Mouse (Mus musculus): ENCODE data around the gene Tada2b. TPM values are rescaled to one million over a fixed set of nuclear protein-coding genes. Genes with fewer than 3 reads are reported as not detected.

Gene Tada2b
- total RNA-seq, 1 experiment: 6.9 TPM

DNA sequence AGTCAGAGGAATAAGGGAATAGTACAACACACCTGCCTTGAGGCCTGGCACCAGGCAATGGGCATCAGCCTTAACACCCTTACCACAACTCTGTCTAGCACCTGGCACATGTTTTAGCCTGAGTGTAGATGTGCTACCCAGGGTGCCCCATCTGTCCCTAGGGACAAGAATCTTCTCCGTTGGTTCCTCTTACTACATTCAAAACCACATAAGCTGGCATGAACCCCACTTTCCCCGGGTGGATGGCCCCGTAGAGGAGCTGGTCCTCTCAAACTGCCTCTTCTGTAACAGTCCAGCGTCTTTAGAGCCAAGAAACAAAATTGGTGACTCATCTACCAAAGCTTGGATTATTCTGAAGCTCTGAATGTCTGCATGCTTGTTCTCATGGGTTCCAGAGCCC, 3.7 kb downstream of the Tada2b start:
- Histone ChIP-seq H3K36me3 (ENCODE audit: control insufficient read depth, insufficient read depth, low read length, poor library complexity, severe bottlenecking) (no peaks in the 10 kb centered on the region; the same call in 1 of the 2 replicates), H3K9me3 (ENCODE audit: control insufficient read depth, insufficient read depth, low read depth, low read length) (no peaks in the 10 kb centered on the region), H3K9ac (ENCODE audit: insufficient read depth, low read depth, low read length, poor library complexity, severe bottlenecking) (no peak overlapping the region), H3K27ac (ENCODE audit: insufficient read depth, low read depth, low read length, poor library complexity, severe bottlenecking) (no peak overlapping the region), H3K4me1 (ENCODE audit: control insufficient read depth in 2 of 2, insufficient read depth in 2 of 2, low read length in 2 of 2, poor library complexity in 1 of 2) (peaks cover 0 to 8% of the 10 kb centered on the region in 2 experiments; a peak in 1 of 4 replicates), H3K4me3 (ENCODE audit: insufficient read depth in 1 of 2, low read depth in 1 of 2, low read length in 2 of 2, poor library complexity in 1 of 2, severe bottlenecking in 1 of 2) (no peak overlapping the region)
- TF ChIP-seq HCFC1 (IDR thresholded peaks at IDR 0.05; ENCODE audit: borderline replicate concordance, insufficient read depth, low read length) (no peak), MAFK (IDR thresholded peaks at IDR 0.05; ENCODE audit: insufficient read depth, low read depth, low read length) (no peak), ZNF384 (IDR thresholded peaks at IDR 0.05; ENCODE audit: low read depth, low read length) (no peak), ZC3H11A (IDR thresholded peaks at IDR 0.05; ENCODE audit: borderline replicate concordance, low read depth, low read length) (no peak), CHD2 (IDR thresholded peaks at IDR 0.05; ENCODE audit: low read depth, low read length) (no peak)
- DNase-seq (ENCODE audit: low read depth, low spot score): no peak
- in situ Hi-C loops (cut with MboI; ENCODE audit: low sequenced_read_pairs in 2 of 2, unreplicated experiment in 2 of 2): no loop called here

DNA sequence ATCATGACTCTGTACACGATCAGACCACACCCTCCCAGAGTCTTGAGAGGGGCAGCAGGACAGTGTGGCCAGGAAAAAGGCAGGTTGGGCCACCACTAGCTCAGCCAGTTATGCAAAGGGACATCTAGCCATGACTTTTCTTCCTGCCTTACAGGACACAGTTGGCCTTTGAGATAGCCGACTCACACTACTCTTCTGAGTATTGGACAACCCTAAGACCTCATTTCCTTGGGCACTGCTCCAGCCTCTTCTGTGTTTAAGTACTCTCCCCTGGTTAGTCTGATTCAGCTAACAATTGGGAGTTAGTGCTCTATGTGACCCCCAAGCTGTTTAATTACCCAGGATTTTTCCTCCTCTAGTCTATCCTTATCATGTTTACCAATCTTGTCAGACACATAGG, 4.3 kb downstream of the Tada2b start:
- in situ Hi-C loops (cut with MboI; ENCODE audit: low sequenced_read_pairs in 2 of 2, unreplicated experiment in 2 of 2): no loop called here
- Histone ChIP-seq H3K27ac (ENCODE audit: insufficient read depth, low read depth, low read length, poor library complexity, severe bottlenecking) (no peak overlapping the region), H3K36me3 (ENCODE audit: control insufficient read depth, insufficient read depth, low read length, poor library complexity, severe bottlenecking) (no peaks in the 10 kb centered on the region; the same call in 1 of the 2 replicates), H3K4me1 (ENCODE audit: control insufficient read depth in 2 of 2, insufficient read depth in 2 of 2, low read length in 2 of 2, poor library complexity in 1 of 2) (peaks cover 0 to 3% of the 10 kb centered on the region in 2 experiments; a peak in 1 of 4 replicates), H3K4me3 (ENCODE audit: insufficient read depth in 1 of 2, low read depth in 1 of 2, low read length in 2 of 2, poor library complexity in 1 of 2, severe bottlenecking in 1 of 2) (no peak overlapping the region), H3K9ac (ENCODE audit: insufficient read depth, low read depth, low read length, poor library complexity, severe bottlenecking) (no peak overlapping the region), H3K9me3 (ENCODE audit: control insufficient read depth, insufficient read depth, low read depth, low read length) (no peaks in the 10 kb centered on the region)
- no peak for DNase-seq (ENCODE audit: low read depth, low spot score)
- TF ChIP-seq ZC3H11A (IDR thresholded peaks at IDR 0.05; ENCODE audit: borderline replicate concordance, low read depth, low read length): no peak
- no peak for TF ChIP-seq ZNF384 (IDR thresholded peaks at IDR 0.05; ENCODE audit: low read depth, low read length)
- TF ChIP-seq HCFC1 (IDR thresholded peaks at IDR 0.05; ENCODE audit: borderline replicate concordance, insufficient read depth, low read length): no peak
- no peak for TF ChIP-seq MAFK (IDR thresholded peaks at IDR 0.05; ENCODE audit: insufficient read depth, low read depth, low read length)
- TF ChIP-seq CHD2 (IDR thresholded peaks at IDR 0.05; ENCODE audit: low read depth, low read length): no peak

DNA sequence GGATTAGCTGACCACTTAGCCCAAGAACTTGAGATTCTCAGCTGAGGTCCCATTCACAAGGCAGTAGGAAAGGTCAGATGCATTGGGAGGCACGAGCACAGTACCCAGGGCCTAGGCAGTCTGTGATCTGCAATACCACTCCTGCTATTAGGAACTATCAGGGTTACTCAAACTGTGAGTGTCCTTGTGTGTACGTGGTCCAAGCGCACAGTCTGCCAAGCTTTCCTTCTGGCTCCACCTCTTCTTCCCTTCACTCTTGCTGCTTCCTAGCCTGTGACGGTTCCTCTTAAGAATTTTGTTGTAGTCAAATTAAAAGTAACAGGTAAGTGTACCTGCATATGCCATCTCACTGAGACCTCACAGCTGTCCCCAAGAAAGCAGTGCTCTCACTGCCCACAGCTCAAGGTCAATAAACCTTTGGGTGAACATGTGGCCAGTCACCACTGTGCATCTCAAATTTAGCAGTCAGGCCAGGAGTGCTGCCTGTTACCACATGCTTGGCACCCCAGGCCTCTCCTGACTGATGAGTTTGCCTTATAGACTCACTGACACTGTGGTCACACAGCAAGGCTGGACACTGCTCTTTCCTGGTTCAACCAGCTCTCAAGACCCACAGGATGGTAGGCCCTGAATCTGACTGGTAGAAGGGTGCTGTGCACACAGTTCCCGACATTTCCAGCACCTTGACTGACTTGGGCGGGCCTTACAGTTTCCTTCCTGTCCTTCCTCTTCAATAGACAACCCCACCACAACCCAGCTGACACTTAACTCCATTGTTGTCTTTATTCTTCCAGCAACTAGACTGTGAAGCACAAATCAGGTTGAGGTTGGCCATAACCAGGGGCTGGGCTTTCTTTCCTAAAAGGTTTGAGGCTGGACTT, 5.3 kb downstream of the Tada2b start:
- Histone ChIP-seq H3K9me3 (ENCODE audit: control insufficient read depth, insufficient read depth, low read depth, low read length) (no peaks in the 10 kb centered on the region), H3K9ac (ENCODE audit: insufficient read depth, low read depth, low read length, poor library complexity, severe bottlenecking) (no peak overlapping the region), H3K27ac (ENCODE audit: insufficient read depth, low read depth, low read length, poor library complexity, severe bottlenecking) (no peak overlapping the region), H3K4me1 (ENCODE audit: control insufficient read depth in 2 of 2, insufficient read depth in 2 of 2, low read length in 2 of 2, poor library complexity in 1 of 2) (0 out of 4 replicates have a peak, but pooled peaks cover 0 to 3% of the 10 kb centered on the region in 2 experiments), H3K4me3 (ENCODE audit: insufficient read depth in 1 of 2, low read depth in 1 of 2, low read length in 2 of 2, poor library complexity in 1 of 2, severe bottlenecking in 1 of 2) (no peak overlapping the region), H3K36me3 (ENCODE audit: control insufficient read depth, insufficient read depth, low read length, poor library complexity, severe bottlenecking) (peaks cover 3% of the 10 kb centered on the region; the same call in 1 of the 2 replicates)
- in situ Hi-C loops (cut with MboI; ENCODE audit: low sequenced_read_pairs in 2 of 2, unreplicated experiment in 2 of 2): no loop called here
- TF ChIP-seq CHD2 (IDR thresholded peaks at IDR 0.05; ENCODE audit: low read depth, low read length): no peak
- no peak for DNase-seq (ENCODE audit: low read depth, low spot score)

DNA sequence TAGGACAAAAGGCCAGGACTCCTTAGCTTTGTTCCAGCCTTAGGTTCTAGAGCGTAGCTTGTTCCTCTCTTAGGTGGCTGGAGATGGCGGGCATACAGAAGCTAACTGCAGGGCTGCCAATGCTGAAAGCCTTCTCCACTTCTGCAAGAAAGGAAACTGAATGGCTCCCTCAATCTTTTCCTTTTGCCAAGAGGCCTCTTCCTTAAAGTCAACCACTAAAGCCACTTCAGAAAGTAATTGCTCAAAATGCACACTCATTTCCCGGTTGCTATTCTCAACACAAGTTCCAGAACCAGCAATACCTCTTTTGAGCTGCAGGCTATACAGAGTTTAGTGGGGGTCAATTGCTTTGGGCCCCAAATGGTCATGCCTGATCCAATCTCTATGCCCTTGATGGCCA, 6.6 kb downstream of the Tada2b start:
- Histone ChIP-seq H3K9me3 (ENCODE audit: control insufficient read depth, insufficient read depth, low read depth, low read length) (no peaks in the 10 kb centered on the region), H3K9ac (ENCODE audit: insufficient read depth, low read depth, low read length, poor library complexity, severe bottlenecking) (no peak overlapping the region), H3K36me3 (ENCODE audit: control insufficient read depth, insufficient read depth, low read length, poor library complexity, severe bottlenecking) (peaks cover 11% of the 10 kb centered on the region), H3K27ac (ENCODE audit: insufficient read depth, low read depth, low read length, poor library complexity, severe bottlenecking) (no peak overlapping the region), H3K4me1 (ENCODE audit: control insufficient read depth in 2 of 2, insufficient read depth in 2 of 2, low read length in 2 of 2, poor library complexity in 1 of 2) (no peaks in the 10 kb centered on the region), H3K4me3 (ENCODE audit: insufficient read depth in 1 of 2, low read depth in 1 of 2, low read length in 2 of 2, poor library complexity in 1 of 2, severe bottlenecking in 1 of 2) (no peak overlapping the region)
- TF ChIP-seq ZNF384 (IDR thresholded peaks at IDR 0.05; ENCODE audit: low read depth, low read length) (no peak), HCFC1 (IDR thresholded peaks at IDR 0.05; ENCODE audit: borderline replicate concordance, insufficient read depth, low read length) (no peak), MAFK (IDR thresholded peaks at IDR 0.05; ENCODE audit: insufficient read depth, low read depth, low read length) (no peak), ZC3H11A (IDR thresholded peaks at IDR 0.05; ENCODE audit: borderline replicate concordance, low read depth, low read length) (no peak), CHD2 (IDR thresholded peaks at IDR 0.05; ENCODE audit: low read depth, low read length) (no peak)
- no peak for DNase-seq (ENCODE audit: low read depth, low spot score)
- in situ Hi-C loops (cut with MboI; ENCODE audit: low sequenced_read_pairs in 2 of 2, unreplicated experiment in 2 of 2): no loop called here
